ENCODE assay signal across 15 mouse cellular contexts in the genomic region with DNA sequence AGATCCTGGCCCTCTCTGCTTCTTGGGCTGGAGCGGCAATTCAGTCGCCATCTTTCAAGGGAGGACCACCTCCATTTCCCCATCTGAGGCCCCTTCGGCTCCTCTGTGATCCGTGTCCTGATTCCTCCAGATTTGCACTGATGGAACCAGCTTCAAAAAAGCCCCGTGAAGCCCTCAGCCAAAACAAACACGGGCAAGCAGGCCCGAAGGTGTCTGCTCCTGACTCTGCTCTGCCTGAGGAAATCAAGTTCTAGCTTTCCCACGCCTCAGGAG. TPM values are rescaled to one million over a fixed set of nuclear protein-coding genes. Genes with fewer than 3 reads are reported as not detected.
A peak's percentile ranks its signal among the peaks of the same experiment; 100 is the strongest.
DNase-seq lines count a peak whose midpoint lies in the region; ATAC-seq and TF ChIP-seq lines count a peak whose summit lies in the region.
"Had no signal": no experiment of that assay in that cellular context is flagged by ENCODE, and none has a peak within 500 bp of the region (broad histone marks: within the 10 kb centered on the region; RNA-seq: fewer than 3 reads in every experiment).

No protein-coding gene starts in this region.

- TF ChIP-seq CTCF in lung, embryonic 14.5 days (IDR thresholded peaks at IDR 0.05; ENCODE audit: low read depth): no peak
- TF ChIP-seq CTCF in intestine, postnatal 0 days (IDR thresholded peaks at IDR 0.05; ENCODE audit: low read depth): no peak

- no peak for ATAC-seq in lung, embryonic 14.5 days (ENCODE audit: insufficient read depth)
- ATAC-seq in forebrain, embryonic 15.5 days (replicated peaks): no peak
- ATAC-seq in intestine, postnatal 0 days: no peak
- no peak for ATAC-seq in stomach, embryonic 14.5 days (ENCODE audit: insufficient number of reproducible peaks, insufficient read depth, low FRiP score, low read depth)

- H3K9me3 ChIP-seq in lung, embryonic 14.5 days (ENCODE audit: low read depth, low read length): no peaks in the 10 kb centered on the region
- no peaks in the 10 kb centered on the region for H3K9me3 ChIP-seq in forebrain, embryonic 15.5 days
- no peaks in the 10 kb centered on the region for H3K9me3 ChIP-seq in intestine, postnatal 0 days (ENCODE audit: control insufficient read depth)
- no peaks in the 10 kb centered on the region for H3K9me3 ChIP-seq in stomach, embryonic 14.5 days (ENCODE audit: control insufficient read depth, low read depth, low read length)

- H3K4me2 ChIP-seq in lung, embryonic 14.5 days: no peak overlapping the region
- no peak overlapping the region for H3K4me2 ChIP-seq in forebrain, embryonic 15.5 days (replicated peaks)
- H3K4me2 ChIP-seq in intestine, postnatal 0 days (replicated peaks; ENCODE audit: low read depth): no peak overlapping the region
- no peak overlapping the region for H3K4me2 ChIP-seq in stomach, embryonic 14.5 days (replicated peaks; ENCODE audit: low read depth, low read length)

- 38% methylated on average over 8 of the region's 8 CpGs for WGBS in lung, embryonic 14.5 days
- WGBS in forebrain, embryonic 15.5 days: 65% methylated on average over 8 of the region's 8 CpGs
- WGBS in intestine, postnatal 0 days: 69% methylated on average over 8 of the region's 8 CpGs
- WGBS in stomach, embryonic 14.5 days: 49% methylated on average over 8 of the region's 8 CpGs

- no peak overlapping the region for H3K4me3 ChIP-seq in lung, embryonic 14.5 days (ENCODE audit: low read depth, low read length)
- H3K4me3 ChIP-seq in forebrain, embryonic 15.5 days: no peak overlapping the region
- no peak overlapping the region for H3K4me3 ChIP-seq in intestine, postnatal 0 days (ENCODE audit: low read depth, low read length)
- H3K4me3 ChIP-seq in stomach, embryonic 14.5 days (ENCODE audit: low read depth, low read length): no peak overlapping the region
- H3K4me3 ChIP-seq: erythroblast, embryonic 14.5 days; heart, adult 2 months; left cerebral cortex, adult 2 months; myocyte had no signal

- DNase-seq in lung, embryonic 14.5 days: no peak
- DNase-seq in lung, postnatal 25 days (ENCODE audit: low spot score): no peak
- DNase-seq in right cerebral cortex, postnatal 25 days: no peak
- no peak for DNase-seq in cerebellum, postnatal 36 days
- DNase-seq in lung, postnatal 4 days: no peak
- DNase-seq: cerebellum, adult 9-10 months; heart, adult 2 months; kidney, postnatal 25 days had no signal

- peaks cover 6% of the 10 kb centered on the region; the same call in 1 of the 2 replicates for H3K27me3 ChIP-seq in lung, embryonic 14.5 days (ENCODE audit: insufficient read depth, low read length)
- H3K27me3 ChIP-seq in forebrain, embryonic 15.5 days: no peaks in the 10 kb centered on the region
- no peaks in the 10 kb centered on the region for H3K27me3 ChIP-seq in intestine, postnatal 0 days (replicated peaks; ENCODE audit: control insufficient read depth, insufficient read depth, low read length)
- H3K27me3 ChIP-seq in stomach, embryonic 14.5 days (ENCODE audit: control insufficient read depth, insufficient read depth, low read length): no peaks in the 10 kb centered on the region

- H3K4me1 ChIP-seq in lung, embryonic 14.5 days (ENCODE audit: insufficient read depth): peaks cover 19% of the 10 kb centered on the region
- H3K4me1 ChIP-seq in forebrain, embryonic 15.5 days: peaks cover 29% of the 10 kb centered on the region
- no peaks in the 10 kb centered on the region; the same call in 1 of the 2 replicates for H3K4me1 ChIP-seq in intestine, postnatal 0 days (replicated peaks; ENCODE audit: control insufficient read depth, insufficient read depth, low read length)
- H3K4me1 ChIP-seq in stomach, embryonic 14.5 days (ENCODE audit: control insufficient read depth, insufficient read depth, low read length): peaks cover 27% of the 10 kb centered on the region

- H3K27ac ChIP-seq in lung, embryonic 14.5 days (ENCODE audit: low read depth): peak overlapping the region; percentile 46; the same call in 1 of the 2 replicates
- H3K27ac ChIP-seq in forebrain, embryonic 15.5 days (replicated peaks): peak overlapping the region; percentile 70
- 0 out of 2 replicates have a peak overlapping the region, but pooled peaks have one; percentile 2 for H3K27ac ChIP-seq in intestine, postnatal 0 days (ENCODE audit: low read depth, low read length)
- peak overlapping the region; percentile 53; the same call in 1 of the 2 replicates for H3K27ac ChIP-seq in stomach, embryonic 14.5 days (ENCODE audit: low read length)
- H3K27ac ChIP-seq: heart, adult 2 months; left cerebral cortex, adult 2 months had no signal

- H3K9ac ChIP-seq in lung, embryonic 14.5 days: no peak overlapping the region
- H3K9ac ChIP-seq in forebrain, embryonic 15.5 days (replicated peaks): no peak overlapping the region
- no peak overlapping the region for H3K9ac ChIP-seq in intestine, postnatal 0 days (ENCODE audit: low read depth, low read length)
- no peak overlapping the region for H3K9ac ChIP-seq in stomach, embryonic 14.5 days (replicated peaks; ENCODE audit: low read depth, low read length)

- H3K36me3 ChIP-seq in lung, embryonic 14.5 days (ENCODE audit: insufficient read depth): no peaks in the 10 kb centered on the region
- H3K36me3 ChIP-seq in forebrain, embryonic 15.5 days: no peaks in the 10 kb centered on the region
- H3K36me3 ChIP-seq in intestine, postnatal 0 days (ENCODE audit: control insufficient read depth, insufficient read depth): no peaks in the 10 kb centered on the region
- H3K36me3 ChIP-seq in stomach, embryonic 14.5 days (ENCODE audit: control insufficient read depth, insufficient read depth, low read length): no peaks in the 10 kb centered on the region

RNA-seq across cellular contexts. Expression of a gene that starts 0.9 kb away (rescaled TPM):
- 0.45 and 0.65 TPM in 2 replicates for polyA plus RNA-seq in lung, embryonic 14.5 days (2014; fragmentation: Nextera tagmentation; extraction: Ambion mirVana)
- 3.7 and 7.9 TPM in 2 replicates for polyA plus RNA-seq in forebrain, embryonic 15.5 days (2015; fragmentation: Nextera tagmentation; extraction: Ambion mirVana)
- polyA plus RNA-seq in intestine, postnatal 0 days (2015; fragmentation: Nextera tagmentation; extraction: Ambion mirVana): 0.50 and 0.66 TPM in 2 replicates
- polyA plus RNA-seq in stomach, embryonic 14.5 days (2014; fragmentation: Nextera tagmentation; extraction: Ambion mirVana): 1.3 and 1.6 TPM in 2 replicates
- polyA plus RNA-seq: erythroblast, embryonic 14.5 days had no signal

RNA-seq across cellular contexts. Expression of a gene that starts 34.9 kb away (rescaled TPM):
- 0.41 and 0.68 TPM in 2 replicates for polyA plus RNA-seq in lung, embryonic 14.5 days (2014; fragmentation: Nextera tagmentation; extraction: Ambion mirVana)
- 0.45 TPM in 1 of 2 replicates, not detected in the other for polyA plus RNA-seq in forebrain, embryonic 15.5 days (2015; fragmentation: Nextera tagmentation; extraction: Ambion mirVana)
- polyA plus RNA-seq in intestine, postnatal 0 days (2015; fragmentation: Nextera tagmentation; extraction: Ambion mirVana): 92.5 and 139 TPM in 2 replicates
- polyA plus RNA-seq in stomach, embryonic 14.5 days (2014; fragmentation: Nextera tagmentation; extraction: Ambion mirVana): 0.56 TPM in 1 of 2 replicates, not detected in the other
- polyA plus RNA-seq: erythroblast, embryonic 14.5 days; heart, adult 2 months; lung, postnatal 0 days; myocyte had no signal

RNA-seq across cellular contexts. Expression of a gene that starts 35.5 kb away (rescaled TPM):
- 18.2 and 19.9 TPM in 2 replicates for polyA plus RNA-seq in lung, embryonic 14.5 days (2014; fragmentation: Nextera tagmentation; extraction: Ambion mirVana)
- 45.8 and 46.5 TPM in 2 replicates for polyA plus RNA-seq in forebrain, embryonic 15.5 days (2015; fragmentation: Nextera tagmentation; extraction: Ambion mirVana)
- polyA plus RNA-seq in intestine, postnatal 0 days (2015; fragmentation: Nextera tagmentation; extraction: Ambion mirVana): 69.4 and 71.8 TPM in 2 replicates
- 24.2 and 30.5 TPM in 2 replicates for polyA plus RNA-seq in stomach, embryonic 14.5 days (2014; fragmentation: Nextera tagmentation; extraction: Ambion mirVana)

Comparison
In these comparisons a context has a peak if more than half of its experiments do, and no peak if none do; other contexts are left out.
1. H3K27ac ChIP-seq: peak in every context shown above with its lines; median percentile 70 in forebrain, embryonic 15.5 days; 53 in stomach, embryonic 14.5 days; 46 in lung, embryonic 14.5 days; 2 in intestine, postnatal 0 days.
2. RNA of a gene that starts 34.9 kb away (polyA plus RNA-seq): 92.5 to 139 TPM in intestine, postnatal 0 days; 0.56 TPM in stomach, embryonic 14.5 days, 0.45 TPM in forebrain, embryonic 15.5 days and 0.41 to 0.68 TPM in lung, embryonic 14.5 days; every median in the first group is over 10 times any median in the second.